Mouse (Mus musculus): ENCODE results near the gene Olfr1111. TPM values are rescaled to one million over a fixed set of nuclear protein-coding genes. Genes with fewer than 3 reads are reported as not detected.
"Not testable (repeated sequence)": the region's sequence is repeated elsewhere in the genome, so short reads cannot be mapped to it uniquely, and the experiment has no call there.

Olfr1111 gene
- not detected in 2 replicates for polyA plus RNA-seq (2012; rRNA removed)

DNA sequence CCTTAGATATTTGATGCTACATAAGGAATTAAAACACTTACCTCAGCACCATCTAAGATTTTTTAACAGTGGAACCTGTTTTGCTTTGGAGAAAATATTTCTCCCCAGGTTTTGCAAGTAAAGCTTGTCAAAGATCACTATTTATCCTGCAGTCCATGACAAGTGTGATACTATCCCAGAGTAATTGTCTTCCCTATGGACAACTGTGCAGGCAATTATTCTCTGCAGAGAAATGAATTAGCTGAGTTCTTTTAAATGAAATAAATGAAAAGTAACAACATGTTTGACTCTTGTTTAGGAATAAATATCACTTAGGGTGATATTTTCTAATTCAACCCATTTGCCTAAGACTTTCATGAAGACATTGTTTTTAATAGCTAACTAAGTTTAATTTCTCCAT is at the start of gene Olfr1111:
Gene Olfr1111 (minus strand): TSS at position 101 of the 400 bp plus-strand sequence.
- no peak for DNase-seq (ENCODE audit: low read depth)
- no peak for TF ChIP-seq CTCF (IDR thresholded peaks at IDR 0.05; ENCODE audit: borderline replicate concordance, extremely low read depth, insufficient read depth, insufficient read length)
- no peak for TF ChIP-seq POLR2A (IDR thresholded peaks at IDR 0.05; ENCODE audit: borderline replicate concordance, extremely low read depth, insufficient read depth, insufficient read length, poor library complexity, severe bottlenecking)

DNA sequence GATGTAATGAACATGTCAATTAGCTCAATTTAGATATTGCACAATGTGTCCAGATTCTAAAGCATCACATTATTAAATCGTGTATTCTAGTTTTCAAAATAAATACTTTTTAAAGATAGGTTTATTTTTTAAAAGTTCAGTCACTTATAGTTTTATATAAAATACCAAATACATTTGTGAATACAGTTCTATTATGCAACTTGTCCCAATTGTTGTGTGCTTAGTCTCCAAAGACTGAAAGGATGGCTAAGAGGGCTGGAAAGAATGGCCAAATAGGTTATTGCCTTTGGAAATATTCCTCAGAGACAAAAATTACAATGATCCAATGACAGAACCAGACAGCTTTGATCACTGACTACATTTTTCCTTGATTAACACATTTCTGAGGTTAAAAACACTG is 35.1 kb upstream of the Olfr1111 start, which contains the start of gene Olfr1112:
Gene Olfr1112 (plus strand): TSS at position 301 of the 400 bp plus-strand sequence.
- TF ChIP-seq POLR2A (IDR thresholded peaks at IDR 0.05; ENCODE audit: borderline replicate concordance, extremely low read depth, insufficient read depth, insufficient read length, poor library complexity, severe bottlenecking) = no peak
- no peak for TF ChIP-seq CTCF (IDR thresholded peaks at IDR 0.05; ENCODE audit: borderline replicate concordance, extremely low read depth, insufficient read depth, insufficient read length)
- DNase-seq (ENCODE audit: low read depth) = no peak

- not testable (repeated sequence) for DNase-seq (ENCODE audit: low read depth)
These were observed 15.3 kb upstream of the Olfr1111 start for GRCm38 (mm10) chr2:87167731-87168130.

GRCm38 (mm10) chr2:87140200-87140599 is 12.2 kb downstream of the Olfr1111 start, which contains the start of gene Olfr1110:
Gene Olfr1110, minus strand, starts transcription at chr2:87140300.
- TF ChIP-seq POLR2A (IDR thresholded peaks at IDR 0.05; ENCODE audit: borderline replicate concordance, extremely low read depth, insufficient read depth, insufficient read length, poor library complexity, severe bottlenecking) (no peak), CTCF (IDR thresholded peaks at IDR 0.05; ENCODE audit: borderline replicate concordance, extremely low read depth, insufficient read depth, insufficient read length) (no peak)
- DNase-seq (ENCODE audit: low read depth) = no peak

- TF ChIP-seq CTCF (IDR thresholded peaks at IDR 0.05; ENCODE audit: borderline replicate concordance, extremely low read depth, insufficient read depth, insufficient read length) = no peak
- TF ChIP-seq POLR2A (IDR thresholded peaks at IDR 0.05; ENCODE audit: borderline replicate concordance, extremely low read depth, insufficient read depth, insufficient read length, poor library complexity, severe bottlenecking) = no peak
- no peak for DNase-seq (ENCODE audit: low read depth)
These were observed 38.0 kb downstream of the Olfr1111 start, which contains the start of gene Olfr259 for GRCm38 (mm10) chr2:87114467-87114866. Gene Olfr259, minus strand, starts transcription at chr2:87114567.

Other genes with a start within 250 kb of the Olfr1111 start
- gene Olfr1098, start 228.1 kb downstream of the Olfr1111 start, polyA plus RNA-seq (2012; rRNA removed) = not detected in 2 replicates
- not detected in 2 replicates for gene Olfr1099, start 191.9 kb downstream of the Olfr1111 start, polyA plus RNA-seq (2012; rRNA removed)
- gene Olfr1100, start 172.7 kb downstream of the Olfr1111 start, polyA plus RNA-seq (2012; rRNA removed) = not detected in 2 replicates
- not detected in 2 replicates for gene Olfr1101, start 161.4 kb downstream of the Olfr1111 start, polyA plus RNA-seq (2012; rRNA removed)
- not detected in 2 replicates for gene Olfr1102, start 154.2 kb downstream of the Olfr1111 start, polyA plus RNA-seq (2012; rRNA removed)
- not detected in 2 replicates for gene Olfr1104, start 125.5 kb downstream of the Olfr1111 start, polyA plus RNA-seq (2012; rRNA removed)
- not detected in 2 replicates for gene Olfr1105, start 116.1 kb downstream of the Olfr1111 start, polyA plus RNA-seq (2012; rRNA removed)
- gene Olfr1106, start 100.4 kb downstream of the Olfr1111 start, polyA plus RNA-seq (2012; rRNA removed) = not detected in 2 replicates
- not detected in 2 replicates for gene Olfr1107, start 76.8 kb downstream of the Olfr1111 start, polyA plus RNA-seq (2012; rRNA removed)
- not detected in 2 replicates for gene Olfr1109, start 56.6 kb downstream of the Olfr1111 start, polyA plus RNA-seq (2012; rRNA removed)
- not detected in 2 replicates for gene Olfr259, start 38.1 kb downstream of the Olfr1111 start, polyA plus RNA-seq (2012; rRNA removed)
- gene Olfr1110, start 12.3 kb downstream of the Olfr1111 start, polyA plus RNA-seq (2012; rRNA removed) = not detected in 2 replicates
- not detected in 2 replicates for gene Olfr1112, start 35.2 kb upstream of the Olfr1111 start, polyA plus RNA-seq (2012; rRNA removed)
- gene Olfr1113, start 56.3 kb upstream of the Olfr1111 start, polyA plus RNA-seq (2012; rRNA removed) = not detected in 2 replicates
- not detected in 2 replicates for gene Olfr1115, start 95.4 kb upstream of the Olfr1111 start, polyA plus RNA-seq (2012; rRNA removed)
- not detected in 2 replicates for gene Olfr1116, start 114.9 kb upstream of the Olfr1111 start, polyA plus RNA-seq (2012; rRNA removed)
- not detected in 2 replicates for gene Olfr1118, start 155.0 kb upstream of the Olfr1111 start, polyA plus RNA-seq (2012; rRNA removed)
- not detected in 2 replicates for gene Olfr1120, start 202.2 kb upstream of the Olfr1111 start, polyA plus RNA-seq (2012; rRNA removed)
- not detected in 2 replicates for gene Olfr1121, start 217.3 kb upstream of the Olfr1111 start, polyA plus RNA-seq (2012; rRNA removed)
- gene Olfr1122, start 233.2 kb upstream of the Olfr1111 start, polyA plus RNA-seq (2012; rRNA removed) = not detected in 2 replicates